Mouse (Mus musculus) CH12.LX (cell line): ENCODE measurements at regions not wholly inside any gene's neighbourhood (a gene's known extent, or its start where the extent isn't known, plus 50 kb on each side); places are given as distances from the start of the nearest gene placed in this dataset.

Experiments
- DNase-seq: peaks from one replicate; pipeline ENCODE4 v3.0.0-alpha.2; 2013; ENCODE audit errors: extremely low read depth
- H3K27ac ChIP-seq: 2 replicates; pipeline ENCODE4 v1.5.1; 2012; ENCODE audit warnings: low read depth, mild to moderate bottlenecking, control low read depth, moderate library complexity; ENCODE audit not compliant: insufficient read depth
- H3K27me3 ChIP-seq: replicated peaks from 2 replicates; pipeline ENCODE3; 2012; ENCODE audit warnings: inconsistent platforms
- H3K36me3 ChIP-seq, 2 experiments: replicated peaks in 1 of 2; 2 replicates each; pipeline versions ENCODE3 to v1.6.1; 2012; ENCODE audit warnings: inconsistent platforms in 1 of 2, low read length in 1 of 2, mild to moderate bottlenecking in 1 of 2, mixed read lengths in 1 of 2, moderate library complexity in 1 of 2; ENCODE audit not compliant: control insufficient read depth in 1 of 2, insufficient read depth in 1 of 2
- H3K4me1 ChIP-seq, 2 experiments: 2 replicates each; pipeline ENCODE4 v1.6.1; 2012; ENCODE audit warnings: inconsistent platforms in 1 of 2, moderate library complexity in 1 of 2; ENCODE audit not compliant: insufficient read depth in 2 of 2, control insufficient read depth in 1 of 2
- H3K4me2 ChIP-seq: 2 replicates; pipeline ENCODE4 v1.6.1; 2012; ENCODE audit warnings: low read depth, mild to moderate bottlenecking, control low read depth; ENCODE audit not compliant: poor library complexity, insufficient read depth, severe bottlenecking
- H3K4me3 ChIP-seq, 3 experiments: fragments of 150-350 bp in 1 of 3; sonication (generic) in 1 of 3; replicated peaks in 1 of 3; 2 replicates each; pipeline versions ENCODE3 to v1.5.1; 2011 to 2012; ENCODE audit warnings: low read depth in 2 of 3, low read length in 2 of 3, mild to moderate bottlenecking in 2 of 3, moderate library complexity in 2 of 3, control low read depth in 1 of 3, improper control_type of control experiment in 1 of 3, inconsistent platforms in 1 of 3, mixed read lengths in 1 of 3; ENCODE audit not compliant: poor library complexity in 1 of 3
- H3K79me2 ChIP-seq: replicated peaks from 2 replicates; pipeline ENCODE4 v1.6.1; 2012; ENCODE audit warnings: mild to moderate bottlenecking, moderate library complexity; ENCODE audit not compliant: control insufficient read depth, poor library complexity, insufficient read depth, severe bottlenecking; ENCODE audit errors: extremely low read depth
- H3K9ac ChIP-seq: 2 replicates; pipeline ENCODE4 v1.6.1; 2012; ENCODE audit warnings: low read depth, mild to moderate bottlenecking, control low read depth, moderate library complexity; ENCODE audit not compliant: insufficient read depth
- H3K9me3 ChIP-seq: replicated peaks from 2 replicates; pipeline ENCODE3; 2012; ENCODE audit warnings: low read length, inconsistent platforms, mixed read lengths
- BHLHE40 ChIP-seq: IDR thresholded peaks from 2 replicates; pipeline ENCODE4 v1.6.1; 2011; ENCODE audit warnings: mild to moderate bottlenecking, low read depth, low read length, improper control_type of control experiment
- CHD1 ChIP-seq: IDR thresholded peaks from 2 replicates; pipeline ENCODE4 v1.6.1; 2012; ENCODE audit warnings: low read depth, low read length, improper control_type of control experiment, inconsistent platforms
- CHD2 ChIP-seq: IDR thresholded peaks from 2 replicates; pipeline ENCODE4 v1.6.1; 2011; ENCODE audit warnings: low read length, improper control_type of control experiment
- CTCF ChIP-seq, 2 experiments: IDR thresholded peaks in 1 of 2; conservative IDR thresholded peaks in 1 of 2; 2 replicates each; pipeline ENCODE4 v1.5.1; 2011 to 2012; ENCODE audit warnings: low read depth in 2 of 2, low read length in 2 of 2, improper control_type of control experiment in 1 of 2, inconsistent platforms in 1 of 2, mild to moderate bottlenecking in 1 of 2, moderate library complexity in 1 of 2
- ELF1 ChIP-seq: IDR thresholded peaks from 2 replicates; pipeline ENCODE4 v1.6.1; 2014; ENCODE audit warnings: low read depth, mild to moderate bottlenecking, inconsistent platforms, low read length, improper control_type of control experiment
- ETS1 ChIP-seq: conservative IDR thresholded peaks from 2 replicates; pipeline ENCODE4 v1.6.1; 2012; ENCODE audit warnings: low read depth, mild to moderate bottlenecking, inconsistent platforms, low read length, improper control_type of control experiment, moderate library complexity
- GABPA ChIP-seq: IDR thresholded peaks from 2 replicates; pipeline ENCODE4 v1.6.1; 2012; ENCODE audit warnings: low read depth, low read length, improper control_type of control experiment, inconsistent platforms; ENCODE audit not compliant: insufficient replicate concordance
- HCFC1 ChIP-seq: IDR thresholded peaks from 2 replicates; pipeline ENCODE4 v1.6.1; 2012; ENCODE audit warnings: low read depth, mild to moderate bottlenecking, inconsistent platforms, low read length, improper control_type of control experiment
- JUN ChIP-seq: IDR thresholded peaks from 2 replicates; pipeline ENCODE4 v1.6.1; 2011; ENCODE audit warnings: low read depth, mild to moderate bottlenecking, low read length, improper control_type of control experiment, moderate library complexity; ENCODE audit not compliant: insufficient read depth
- JUND ChIP-seq: conservative IDR thresholded peaks from 2 replicates; pipeline ENCODE4 v1.6.1; 2011; ENCODE audit warnings: low read depth, low read length, improper control_type of control experiment
- KAT2A ChIP-seq: IDR thresholded peaks from 2 replicates; pipeline ENCODE4 v1.6.1; 2012; ENCODE audit warnings: low read length, improper control_type of control experiment, inconsistent platforms; ENCODE audit not compliant: insufficient replicate concordance
- MAFK ChIP-seq: IDR thresholded peaks from 2 replicates; pipeline ENCODE4 v1.6.1; 2011; ENCODE audit warnings: low read length, improper control_type of control experiment; ENCODE audit not compliant: insufficient replicate concordance
- MAX ChIP-seq: IDR thresholded peaks from 2 replicates; pipeline ENCODE4 v1.6.1; 2011; ENCODE audit warnings: low read length, improper control_type of control experiment
- MAZ ChIP-seq: IDR thresholded peaks from 2 replicates; pipeline ENCODE4 v1.6.1; 2012; ENCODE audit warnings: low read depth, mild to moderate bottlenecking, inconsistent platforms, low read length, improper control_type of control experiment, moderate library complexity
- MEF2A ChIP-seq: IDR thresholded peaks from 2 replicates; pipeline ENCODE4 v1.6.1; 2014; ENCODE audit warnings: low read depth, mild to moderate bottlenecking, inconsistent platforms, low read length, improper control_type of control experiment, borderline replicate concordance
- MYC ChIP-seq: IDR thresholded peaks from 2 replicates; pipeline ENCODE4 v1.6.1; 2011; ENCODE audit warnings: low read depth, mild to moderate bottlenecking, improper control_type of control experiment, low read length
- NRF1 ChIP-seq: IDR thresholded peaks from 2 replicates; pipeline ENCODE4 v1.6.1; 2014; ENCODE audit warnings: low read depth, mild to moderate bottlenecking, inconsistent platforms, low read length, improper control_type of control experiment, moderate library complexity
- PAX5 ChIP-seq: IDR thresholded peaks from 2 replicates; pipeline ENCODE4 v1.6.1; 2012; ENCODE audit warnings: low read length, inconsistent platforms, mixed read lengths
- POLR2A ChIP-seq: IDR thresholded peaks from 2 replicates; pipeline ENCODE4 v1.6.1; 2011; ENCODE audit warnings: low read depth, mild to moderate bottlenecking, improper control_type of control experiment, low read length
- POLR2AphosphoS2 ChIP-seq: IDR thresholded peaks from 2 replicates; pipeline ENCODE4 v1.6.1; 2011; ENCODE audit warnings: low read depth, low read length, improper control_type of control experiment
- SIN3A ChIP-seq: IDR thresholded peaks from 2 replicates; pipeline ENCODE4 v1.6.1; 2012; ENCODE audit warnings: low read length, improper control_type of control experiment, inconsistent platforms
- TBP ChIP-seq: conservative IDR thresholded peaks from 2 replicates; pipeline ENCODE4 v1.6.1; 2011; ENCODE audit warnings: low read depth, low read length, improper control_type of control experiment
- TCF12 ChIP-seq: IDR thresholded peaks from 2 replicates; pipeline ENCODE4 v1.6.1; 2014; ENCODE audit warnings: low read depth, mild to moderate bottlenecking, inconsistent platforms, low read length, improper control_type of control experiment
- USF2 ChIP-seq: conservative IDR thresholded peaks from 2 replicates; pipeline ENCODE4 v1.6.1; 2011; ENCODE audit warnings: low read depth, low read length, improper control_type of control experiment
- ZC3H11A ChIP-seq: IDR thresholded peaks from 2 replicates; pipeline ENCODE4 v1.6.1; 2012; ENCODE audit warnings: low read depth, mild to moderate bottlenecking, inconsistent platforms, low read length, improper control_type of control experiment
- ZKSCAN1 ChIP-seq: IDR thresholded peaks from 2 replicates; pipeline ENCODE4 v1.6.1; 2012; ENCODE audit warnings: low read depth, inconsistent platforms, low read length, improper control_type of control experiment, borderline replicate concordance
- ZMIZ1 ChIP-seq: IDR thresholded peaks from 2 replicates; pipeline ENCODE4 v1.6.1; 2012; ENCODE audit warnings: low read depth, mild to moderate bottlenecking, inconsistent platforms, low read length, improper control_type of control experiment
- ZNF384 ChIP-seq: IDR thresholded peaks from 2 replicates; pipeline ENCODE4 v1.6.1; 2012; ENCODE audit warnings: low read depth, low read length, improper control_type of control experiment, inconsistent platforms
- dilution Hi-C: fragments of 300-500 bp; cut with MboI; formaldehyde crosslinking; loops from 2 replicates; pipeline ENCODE4 v1.14.3; 2020; ENCODE audit warnings: low sequenced_read_pairs; ENCODE audit not compliant: extremely low pct_unique_long_range_greater_than_20kb, extremely low pct_ligation_motif_present
- in situ Hi-C: fragments of 300-500 bp; cut with MboI; formaldehyde crosslinking; loops from 3 replicates; pipeline ENCODE4 v1.14.3; 2019; ENCODE audit warnings: low sequenced_read_pairs, low pct_ligation_motif_present, low pct_unique_long_range_greater_than_20kb, mixed read lengths

- Histone ChIP-seq H3K4me3 (no peak overlapping the region), H3K27ac (no peak overlapping the region), H3K79me2 (no peaks in the 10 kb centered on the region), H3K4me2 (no peak overlapping the region), H3K9ac (no peak overlapping the region), H3K36me3 (no peaks in the 10 kb centered on the region), H3K9me3 (peaks cover 59% of the 10 kb centered on the region), H3K27me3 (no peaks in the 10 kb centered on the region), H3K4me1 (no peaks in the 10 kb centered on the region)
- no peak for DNase-seq
- in situ Hi-C loops (no loop called here), dilution Hi-C loops (no loop called here)
- TF ChIP-seq ZNF384 (no peak), ZC3H11A (no peak), NRF1 (no peak), BHLHE40 (no peak), ZKSCAN1 (no peak), CHD1 (no peak), MAZ (no peak), HCFC1 (no peak), SIN3A (no peak), ETS1 (no peak), PAX5 (no peak), JUN (no peak), CHD2 (no peak), ELF1 (no peak), MAX (no peak), TBP (no peak), KAT2A (no peak), MYC (no peak), JUND (no peak)
Measured at GRCm38 (mm10) chr9:101424974-101425670, 173.5 kb upstream of the Ppp2r3a start.

DNA sequence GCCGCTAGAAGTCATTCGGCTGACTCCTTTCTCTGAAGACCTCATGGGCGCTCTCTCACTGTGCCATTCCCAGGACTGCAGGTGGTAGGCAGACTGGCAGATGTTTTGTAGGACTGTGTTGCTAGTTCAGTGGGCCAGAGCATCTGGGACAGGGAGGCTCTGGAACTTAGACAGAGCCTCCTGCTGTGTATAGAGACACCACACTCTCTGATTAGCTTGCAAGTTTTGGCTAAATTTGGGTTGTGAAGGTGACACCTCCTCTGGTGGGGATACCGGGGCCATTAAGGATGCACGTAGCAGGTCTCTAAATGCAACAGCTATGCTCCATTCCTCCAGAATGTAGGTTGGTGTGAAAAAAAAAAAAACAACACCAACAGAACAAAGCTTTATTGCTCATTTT, 171.4 kb upstream of the Ppp2r3a start:
- H3K79me2 ChIP-seq: no peaks in the 10 kb centered on the region
- no peak for DNase-seq
- in situ Hi-C loops: no loop called here
- no peak overlapping the region for H3K27ac ChIP-seq
- H3K36me3 ChIP-seq: no peaks in the 10 kb centered on the region
- dilution Hi-C loops: no loop called here
- peaks cover 74% of the 10 kb centered on the region for H3K9me3 ChIP-seq
- no peaks in the 10 kb centered on the region for H3K27me3 ChIP-seq
- no peak overlapping the region for H3K4me3 ChIP-seq
- no peak overlapping the region for H3K4me2 ChIP-seq
- no peak for TF ChIP-seq POLR2A
- no peak for TF ChIP-seq GABPA
- no peak for TF ChIP-seq USF2
- no peak for TF ChIP-seq ZC3H11A
- no peak for TF ChIP-seq POLR2AphosphoS2
- no peak for TF ChIP-seq ZNF384
- no peak for TF ChIP-seq MEF2A
- no peak for TF ChIP-seq TCF12
- TF ChIP-seq CTCF (conservative IDR thresholded peaks at IDR 0.05 in 1 of 2, IDR thresholded peaks at IDR 0.05 in 1 of 2; ENCODE audit: low read depth in 2 of 2, low read length in 2 of 2): no peak
- TF ChIP-seq ZMIZ1: no peak
- TF ChIP-seq CHD1: no peak
- no peak for TF ChIP-seq TBP
- TF ChIP-seq HCFC1: no peak
- TF ChIP-seq SIN3A: no peak
- no peak for TF ChIP-seq MAZ
- no peak for TF ChIP-seq BHLHE40
- no peak for TF ChIP-seq MAFK
- TF ChIP-seq, all 38 proteins: peak for 0
- Histone ChIP-seq H3K4me1 (no peaks in the 10 kb centered on the region), H3K9ac (no peak overlapping the region)
